Mouse (Mus musculus) kidney, adult 2 months (tissue): ENCODE data around the gene Acss3.

Experiments
- CTCF ChIP-seq: fragments of 200-500 bp; conservative IDR thresholded peaks from 2 replicates; pipeline ENCODE4 v1.5.1; 2011; ENCODE audit warnings: low read depth, mild to moderate bottlenecking, control low read depth, low read length, moderate library complexity, mixed read lengths; ENCODE audit not compliant: insufficient read depth, insufficient read length
- POLR2A ChIP-seq: fragments of 200-500 bp; IDR thresholded peaks from one replicate; pipeline ENCODE4 v1.6.1; 2011; ENCODE audit warnings: low read depth, low read length, control low read depth

- TF ChIP-seq POLR2A (no peak), CTCF (no peak)
Observed at GRCm38 (mm10) chr10:107024254-107024653, 99.2 kb downstream of the Acss3 start.
